Mouse (Mus musculus): ENCODE results near the gene Pkd1l1.

The Pkd1l1 gene

GRCm38 (mm10) chr11:8973166-8973565, at the start of gene Pkd1l1:
Gene Pkd1l1, minus strand, starts transcription at chr11:8973266.
- in situ Hi-C loops (cut with MboI, MseI) = loop anchor here (10.0 kb wide), 1 partner anchor 438 kb away; no protein-coding TSS in a partner anchor

GRCm38 (mm10) chr11:9020207-9020606, 47.1 kb upstream of the Pkd1l1 start:
- in situ Hi-C loops (cut with MboI, MseI) = no loop called here

DNA sequence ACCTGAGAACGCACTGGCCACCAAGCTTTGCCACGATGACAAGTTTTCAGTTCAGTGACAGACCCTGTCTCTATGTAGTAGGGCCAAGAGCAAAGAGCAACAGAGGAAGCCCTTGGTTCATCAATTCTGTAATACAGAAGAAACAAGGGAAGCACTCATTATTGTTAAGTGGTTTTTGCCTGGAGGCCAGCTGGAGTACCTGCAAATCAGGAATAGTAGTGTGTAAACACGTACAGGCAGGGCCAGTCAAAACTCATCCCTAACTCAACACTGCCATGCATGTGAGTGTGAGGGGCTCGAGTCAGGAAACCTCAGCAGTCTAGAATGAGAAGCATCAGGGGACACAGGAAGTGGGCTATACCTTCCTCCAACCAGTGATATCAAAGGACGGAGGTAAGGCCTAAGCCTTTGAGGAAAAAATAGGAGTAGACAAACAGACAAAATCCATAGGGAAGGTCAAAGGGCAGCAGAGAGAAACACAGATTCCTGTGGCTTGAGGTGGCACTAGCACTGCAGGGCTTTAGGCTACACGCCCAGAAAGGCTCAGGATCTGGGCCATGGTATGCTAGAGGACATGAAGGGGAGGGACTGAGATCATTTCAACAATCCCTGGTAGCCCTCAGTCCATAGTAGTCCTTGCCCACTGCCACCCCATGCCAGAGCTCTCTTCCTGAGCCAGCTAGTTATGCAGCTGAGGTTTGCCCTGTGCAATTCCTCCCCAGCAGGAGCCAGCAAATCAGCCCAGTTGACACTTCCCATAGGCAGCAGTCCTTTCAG, 45.6 kb upstream of the Pkd1l1 start:
- in situ Hi-C loops (cut with MboI, MseI) = no loop called here

GRCm38 (mm10) chr11:9014740-9015139, 41.7 kb upstream of the Pkd1l1 start:
- in situ Hi-C loops (cut with MboI, MseI) = no loop called here

DNA sequence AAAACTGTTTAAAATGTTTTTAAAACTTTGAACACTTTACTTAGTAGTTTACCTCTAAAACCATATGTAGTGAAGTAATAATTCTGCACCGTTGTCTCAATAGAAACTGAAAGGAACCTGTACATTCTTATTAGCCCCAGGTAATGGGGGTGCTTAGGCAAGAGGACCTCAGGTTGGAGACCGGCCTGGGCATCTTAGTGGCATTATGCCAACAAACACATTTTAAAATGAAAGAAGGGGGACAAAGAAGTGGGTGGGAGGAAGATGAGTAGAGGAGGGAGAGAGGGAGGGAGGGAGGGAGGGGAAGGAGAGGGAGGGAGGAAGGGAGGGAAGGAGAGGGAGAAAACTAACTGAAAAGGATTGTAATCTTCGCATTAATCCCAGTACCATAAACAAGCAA, 38.3 kb upstream of the Pkd1l1 start:
- in situ Hi-C loops (cut with MboI, MseI) = no loop called here

- in situ Hi-C loops (cut with MboI, MseI) = no loop called here
These were observed 37.8 kb upstream of the Pkd1l1 start, which contains the start of gene Hus1 for GRCm38 (mm10) chr11:9010853-9011339. Gene Hus1, minus strand, starts transcription at chr11:9011191.

DNA sequence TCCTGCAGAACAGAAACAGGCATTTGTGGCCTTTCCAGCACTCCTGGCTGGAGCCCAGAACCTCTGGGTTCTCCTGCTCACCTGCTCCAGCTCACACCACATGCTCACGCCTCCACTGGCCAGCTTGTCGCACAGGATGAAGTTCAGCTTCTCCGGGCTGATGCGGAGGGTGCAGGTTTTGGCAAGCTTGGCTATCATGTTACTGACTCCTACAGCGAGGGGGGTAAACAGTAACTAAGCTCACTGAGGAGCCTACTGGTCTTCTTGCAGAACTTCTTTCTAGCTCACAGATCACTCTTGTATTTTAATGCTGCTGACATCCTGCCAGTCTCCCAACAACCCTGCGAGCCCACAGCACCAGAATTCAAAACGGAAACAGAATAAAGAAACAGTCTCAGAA, 37.4 kb upstream of the Pkd1l1 start:
- in situ Hi-C loops (cut with MboI, MseI) = no loop called here

- in situ Hi-C loops (cut with MboI, MseI) = no loop called here
These were observed 35.7 kb upstream of the Pkd1l1 start for GRCm38 (mm10) chr11:9008761-9009160.

- in situ Hi-C loops (cut with MboI, MseI) = loop anchor here (5.0 kb wide), 1 partner anchor 149 kb away; no protein-coding TSS in a partner anchor
These were observed 15.0 kb upstream of the Pkd1l1 start for GRCm38 (mm10) chr11:8988084-8988483.

DNA sequence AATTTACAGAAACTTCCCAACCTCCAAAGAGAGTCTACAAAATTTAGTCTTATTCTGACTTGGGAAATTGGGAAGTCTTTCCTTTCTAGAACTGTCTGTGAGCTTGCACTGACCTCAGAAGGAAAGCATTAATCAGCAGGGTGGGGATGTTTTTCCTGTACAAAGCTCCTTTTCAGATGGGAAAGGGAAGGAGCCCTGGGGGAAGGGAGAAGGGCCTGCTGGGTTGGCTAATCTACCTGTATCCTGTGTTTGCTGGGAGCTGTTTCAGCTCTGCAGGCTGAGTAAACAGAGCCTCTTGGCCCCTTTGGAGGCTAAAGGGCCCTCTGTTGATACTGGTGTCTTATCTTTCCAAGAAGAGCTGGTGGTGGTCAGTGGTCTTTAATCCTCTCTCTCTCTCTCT, 13.0 kb upstream of the Pkd1l1 start:
- in situ Hi-C loops (cut with MboI, MseI) = loop anchor here (5.0 kb wide), 1 partner anchor 151 kb away; no protein-coding TSS in a partner anchor

- in situ Hi-C loops (cut with MboI, MseI) = no loop called here
These were observed 10.3 kb upstream of the Pkd1l1 start for GRCm38 (mm10) chr11:8983237-8983861.

DNA sequence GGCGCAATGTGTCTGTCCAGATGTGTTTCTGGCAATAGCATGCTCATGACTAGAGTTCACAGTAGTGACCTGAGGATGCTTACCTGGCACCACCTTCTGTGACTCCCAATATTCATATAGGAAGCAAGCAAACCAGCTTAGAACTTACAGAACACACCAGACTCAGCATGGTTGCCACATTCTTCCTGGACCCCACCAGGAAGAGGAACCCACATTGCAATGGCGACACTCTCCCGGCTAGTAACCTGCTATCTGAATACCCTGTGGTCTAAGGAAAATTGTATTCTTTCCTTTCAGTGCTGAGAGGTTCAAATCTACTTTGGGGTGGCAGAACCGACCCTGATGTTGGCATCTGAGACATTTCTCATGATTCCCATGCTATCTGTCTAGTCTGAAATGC, 5.1 kb upstream of the Pkd1l1 start:
- in situ Hi-C loops (cut with MboI, MseI) = loop anchor here (10.0 kb wide), 1 partner anchor 443 kb away; no protein-coding TSS in a partner anchor

GRCm38 (mm10) chr11:8972093-8972492, 973 bp downstream of the Pkd1l1 start:
- in situ Hi-C loops (cut with MboI, MseI) = loop anchor here (10.0 kb wide), 1 partner anchor 437 kb away; no protein-coding TSS in a partner anchor

GRCm38 (mm10) chr11:8970509-8970908, 2.6 kb downstream of the Pkd1l1 start:
- in situ Hi-C loops (cut with MboI, MseI) = loop anchor here (10.0 kb wide), 1 partner anchor 436 kb away; no protein-coding TSS in a partner anchor

DNA sequence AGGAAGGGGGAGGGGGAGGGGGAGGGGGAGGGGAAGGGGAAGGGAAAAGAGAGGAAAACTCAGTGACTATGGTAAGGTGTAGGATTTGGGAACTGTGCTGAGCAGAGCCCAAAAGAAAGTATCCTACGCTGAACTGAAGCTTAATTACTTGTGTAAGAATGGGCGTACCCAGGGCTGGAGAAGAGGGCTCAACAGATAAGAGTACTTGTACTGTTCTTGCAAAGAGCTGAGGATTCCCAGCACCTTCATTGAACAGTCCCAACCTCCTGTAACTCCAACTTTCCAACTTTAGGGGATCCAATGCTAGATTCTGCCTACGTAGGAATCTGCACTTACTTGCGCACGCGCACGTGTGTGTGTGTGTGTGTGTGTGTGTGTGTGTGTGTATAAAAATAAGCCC, 5.0 kb downstream of the Pkd1l1 start:
- in situ Hi-C loops (cut with MboI, MseI) = no loop called here

DNA sequence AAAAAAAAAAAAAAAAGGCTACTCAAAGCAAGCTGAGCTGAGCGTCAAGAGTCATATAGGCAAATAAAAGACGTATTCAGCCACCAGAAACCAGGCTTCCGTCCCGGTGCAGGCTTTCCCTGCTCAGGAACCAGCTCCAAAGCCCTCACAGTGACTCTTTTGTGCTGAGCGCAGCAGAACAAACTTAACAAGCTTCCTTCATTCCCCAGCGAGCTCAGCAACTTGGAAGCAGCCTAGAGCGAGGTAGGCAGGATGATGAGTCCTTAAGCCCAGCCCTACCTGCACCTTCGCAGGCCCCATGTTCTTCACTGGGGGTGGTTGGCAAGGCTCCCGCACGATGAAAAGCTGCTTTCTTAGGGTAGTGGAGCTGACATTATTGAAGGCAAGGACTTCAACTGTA, 14.5 kb downstream of the Pkd1l1 start:
- in situ Hi-C loops (cut with MboI, MseI) = no loop called here

GRCm38 (mm10) chr11:8958108-8958507, 15.0 kb downstream of the Pkd1l1 start:
- in situ Hi-C loops (cut with MboI, MseI) = no loop called here

DNA sequence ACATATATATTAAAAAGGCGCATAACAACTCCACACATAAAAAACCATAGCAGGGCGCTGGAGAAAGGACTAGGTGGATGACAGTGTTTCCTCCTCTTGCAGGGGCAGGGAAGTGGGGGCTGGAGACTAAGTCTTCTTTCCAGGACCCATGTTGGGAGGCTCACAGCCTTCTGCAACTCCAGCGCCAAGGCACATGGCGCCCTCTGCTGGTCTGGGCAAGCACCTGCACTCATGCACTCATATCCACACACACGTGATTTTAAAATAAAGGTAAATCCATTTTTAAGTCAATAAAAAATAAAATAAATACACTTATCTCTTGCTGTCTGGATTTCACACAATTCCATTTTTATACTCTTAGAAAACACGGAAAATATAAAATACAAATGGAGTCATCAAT, 16.0 kb downstream of the Pkd1l1 start:
- in situ Hi-C loops (cut with MboI, MseI) = no loop called here

DNA sequence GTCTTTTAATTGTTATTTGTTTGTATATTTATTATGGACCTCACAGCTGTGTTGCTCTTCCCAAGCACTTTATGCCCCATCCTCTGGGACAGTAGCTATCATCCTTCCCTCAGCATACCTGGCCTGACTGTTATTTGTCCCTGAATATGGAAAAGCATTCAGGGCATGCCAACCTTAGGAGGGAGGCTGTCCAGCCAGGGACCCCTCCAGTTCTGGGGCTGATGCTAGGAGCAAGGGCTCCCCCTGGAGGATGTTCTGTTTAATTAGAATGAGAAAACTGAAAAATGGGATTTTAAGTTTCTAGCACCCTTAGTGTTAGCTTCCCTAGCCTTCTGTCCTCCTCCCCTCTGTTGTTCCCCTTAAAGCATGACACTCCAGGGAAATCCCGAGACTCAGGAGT, 17.4 kb downstream of the Pkd1l1 start:
- in situ Hi-C loops (cut with MboI, MseI) = no loop called here

DNA sequence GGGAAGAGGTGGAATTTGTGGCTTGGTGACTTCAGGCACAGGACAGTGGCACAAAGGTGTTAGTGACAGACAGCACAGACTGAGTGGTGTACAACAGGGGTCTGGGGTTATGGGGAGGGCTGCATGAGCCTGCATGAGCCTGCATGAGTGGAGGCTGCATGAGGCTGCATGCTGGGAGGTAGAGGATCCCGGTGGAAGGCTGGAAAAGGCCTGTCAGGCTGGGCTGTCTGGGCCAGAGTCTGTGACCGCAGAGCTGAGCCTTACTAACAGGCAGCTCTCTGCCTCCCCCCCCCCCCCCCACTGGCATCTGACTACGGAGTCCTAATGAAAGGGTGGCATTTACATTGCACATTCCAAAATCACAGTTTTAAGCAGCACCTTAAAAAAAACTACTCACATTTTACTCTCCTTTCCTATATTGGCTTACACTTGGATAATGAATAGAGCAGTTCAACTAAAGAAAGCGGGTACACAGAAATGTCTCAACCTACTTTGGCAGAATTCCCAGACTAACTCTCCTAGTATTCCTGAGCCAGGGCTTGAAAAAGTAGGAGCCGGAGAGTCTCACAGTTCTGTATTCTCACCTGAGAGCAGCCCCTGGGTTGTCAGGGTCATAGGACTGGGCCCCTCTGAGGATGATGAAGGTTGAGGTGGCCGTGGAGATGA, 23.2 kb downstream of the Pkd1l1 start:
- in situ Hi-C loops (cut with MboI, MseI) = loop anchor here (5.0 kb wide), 1 partner anchor 38 kb away; no protein-coding TSS in a partner anchor

- in situ Hi-C loops (cut with MboI, MseI) = no loop called here
These were observed 24.2 kb downstream of the Pkd1l1 start for GRCm38 (mm10) chr11:8948871-8949270.

DNA sequence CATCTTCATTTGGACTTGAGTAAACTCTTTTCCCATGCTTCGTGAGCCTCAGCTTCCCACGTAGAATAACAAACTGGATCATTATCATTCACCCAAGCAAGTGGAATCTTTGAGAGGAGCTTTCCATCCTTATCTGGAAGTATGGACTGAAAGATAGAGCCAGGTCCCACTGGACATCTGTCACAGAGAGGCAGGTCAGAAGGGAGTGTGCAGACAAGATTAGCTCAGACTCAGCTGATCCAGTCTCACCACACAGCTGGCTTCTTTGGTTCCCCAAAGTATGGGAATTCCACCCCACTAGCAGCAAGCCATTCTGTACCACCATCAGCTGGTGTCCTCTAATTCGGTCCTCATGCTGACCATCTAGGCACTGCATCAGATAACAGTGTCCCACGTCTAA, 29.0 kb downstream of the Pkd1l1 start:
- in situ Hi-C loops (cut with MboI, MseI) = no loop called here
